Mouse (Mus musculus) liver, postnatal 0 days (tissue): ENCODE data around the gene Hpf1.

Source experiments
- CTCF ChIP-seq: sonication (generic); IDR thresholded peaks from 2 replicates; pipeline ENCODE4 v1.5.1; 2016; ENCODE audit warnings: antibody characterized with exemption, low read depth
- EP300 ChIP-seq: IDR thresholded peaks from 2 replicates; pipeline ENCODE4 v1.6.1; 2016; ENCODE audit warnings: antibody characterized with exemption, low read depth, mild to moderate bottlenecking

- TF ChIP-seq CTCF (no peak), EP300 (no peak)
These were observed 6.6 kb upstream of the Hpf1 start for GRCm38 (mm10) chr8:60883419-60884137.
